Mouse (Mus musculus): Measurements from ENCODE around the gene Sf3a2.

GRCm38 (mm10) chr10:80835617-80836016 is 37.6 kb downstream of the Sf3a2 start:
- TF ChIP-seq POLR2A (IDR thresholded peaks at IDR 0.05; ENCODE audit: extremely low read depth, insufficient read depth, low read length) (no peak), CTCF (IDR thresholded peaks at IDR 0.05; ENCODE audit: low read depth, low read length) (no peak)
